Mouse (Mus musculus): ENCODE results near the gene Ncoa4.

Gene Ncoa4

DNA sequence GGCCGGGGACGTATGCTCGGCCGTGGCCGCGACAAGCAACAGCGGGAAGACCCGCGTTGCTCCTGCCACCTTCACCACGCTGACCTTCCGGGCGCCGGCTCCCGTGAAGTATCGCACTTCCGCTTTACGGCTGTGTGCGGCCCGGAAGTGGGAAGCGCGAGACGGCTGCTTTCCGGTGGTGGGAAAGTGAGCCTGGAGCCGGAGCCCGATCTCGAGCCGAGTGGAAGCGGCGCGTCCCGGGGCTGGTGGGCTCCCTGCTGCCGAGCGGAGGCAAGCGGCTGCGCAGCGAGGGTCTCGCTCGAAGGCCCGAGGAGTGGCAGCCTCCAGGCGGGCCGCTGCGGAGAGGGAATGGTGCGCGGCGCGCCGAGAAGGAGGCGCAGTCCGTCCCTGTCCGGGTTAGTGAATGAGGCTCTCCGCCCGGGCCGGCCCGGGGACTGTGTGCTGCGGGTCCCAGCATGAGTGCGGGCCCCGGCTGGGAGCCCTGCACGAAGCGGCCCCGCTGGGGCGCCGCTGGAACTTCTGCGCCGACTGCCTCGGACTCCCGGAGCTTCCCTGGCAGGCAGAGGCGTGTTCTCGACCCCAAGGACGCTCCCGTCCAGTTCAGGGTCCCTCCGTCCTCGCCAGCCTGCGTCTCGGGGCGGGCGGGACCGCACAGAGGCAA, 42.3 kb downstream of the Ncoa4 start, which contains the start of the genes Timm23 and Parg:
Gene Timm23 (minus strand): TSS at position 108 of the 661 bp plus-strand sequence.
Gene Parg (plus strand): TSS at position 159 of the 661 bp plus-strand sequence.
- DNase-seq: peak; percentile 89

DNA sequence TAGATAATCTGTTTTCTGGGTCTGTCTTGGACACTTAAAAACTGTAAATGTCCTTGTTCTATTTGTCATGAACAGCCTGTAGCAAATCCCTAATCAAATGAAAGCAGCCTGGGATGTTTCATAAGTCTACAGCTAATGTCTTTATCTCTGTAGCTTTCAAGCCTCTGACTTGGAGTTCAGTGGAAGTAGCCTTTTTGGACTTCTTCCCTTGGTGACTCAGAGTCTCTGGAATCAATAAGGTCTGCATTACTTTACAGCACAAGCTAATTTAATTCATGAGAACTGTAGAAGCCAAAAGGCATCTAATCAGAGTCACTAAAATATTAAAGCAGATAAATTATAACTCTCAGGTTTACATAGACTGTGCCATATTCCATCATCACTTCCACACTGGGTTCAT, 66.9 kb downstream of the Ncoa4 start:
- DNase-seq: no peak

DNA sequence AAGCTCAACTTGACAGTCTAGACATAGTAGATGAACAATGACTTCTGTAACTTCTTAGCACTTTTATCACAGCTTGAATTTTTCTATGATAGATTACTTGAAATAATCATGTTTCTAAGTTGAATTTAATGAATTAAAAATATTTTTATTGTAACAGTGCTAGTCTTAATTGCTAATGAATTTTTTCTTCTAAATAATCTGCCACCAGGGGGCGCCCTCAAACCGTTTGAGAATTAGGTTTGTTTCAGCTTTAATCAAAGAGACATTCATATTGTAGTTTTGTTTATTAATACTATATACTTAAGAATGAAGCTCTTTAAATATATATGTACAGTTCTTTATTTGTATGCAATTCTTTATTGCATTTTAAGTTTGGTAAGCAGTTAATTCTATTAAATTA, 69.3 kb downstream of the Ncoa4 start:
- peak; percentile 80 for DNase-seq

Measured in lung, postnatal 36 days (tissue).